Mouse (Mus musculus): ENCODE data around the gene Triobp. TPM values are rescaled to one million over a fixed set of nuclear protein-coding genes. Genes with fewer than 3 reads are reported as not detected.
A peak's percentile ranks its signal among the peaks of the same experiment; 100 is the strongest.

Gene Triobp
- polyA plus RNA-seq, 1 experiment, result 40.9 TPM

DNA sequence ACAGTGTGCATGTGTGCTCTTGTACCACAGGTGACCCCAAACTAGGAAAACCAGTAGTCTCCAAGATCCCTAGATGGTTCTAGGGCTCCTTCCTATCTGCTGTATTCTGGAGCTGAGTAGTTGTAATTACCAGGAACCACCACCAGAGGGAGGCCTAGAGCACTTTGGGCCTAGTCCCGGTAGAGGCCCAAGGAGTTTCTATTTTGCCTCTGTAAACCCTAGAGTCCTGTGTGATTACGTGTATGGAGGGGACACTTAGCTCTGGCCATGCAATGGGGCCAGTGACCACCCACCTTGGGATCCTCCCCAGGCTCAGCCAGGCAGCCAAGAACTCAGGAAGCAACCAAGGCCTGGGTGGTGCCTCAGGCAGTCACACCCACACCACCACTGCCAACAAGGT is 44.3 kb upstream of the Triobp start:
- WGBS, result 2% methylated on average over 2 of the region's 2 CpGs
- DNase-seq (ENCODE audit: low read depth in 1 of 2, low spot score in 2 of 2), result peak; percentile 66 to 79
- H3K27me3 ChIP-seq (ENCODE audit: control insufficient read depth, insufficient read depth, low read length), result no peaks in the 10 kb centered on the region
- peaks cover 33% of the 10 kb centered on the region for H3K36me3 ChIP-seq (ENCODE audit: control insufficient read depth, insufficient read depth, low read length)
- H3K4me1 ChIP-seq (ENCODE audit: control insufficient read depth, insufficient read depth, insufficient read length), result peaks cover 12% of the 10 kb centered on the region; the same call in 1 of the 2 replicates
- no peak overlapping the region for H3K4me3 ChIP-seq (ENCODE audit: extremely low read depth, insufficient read depth, insufficient read length)
- H3K27ac ChIP-seq (ENCODE audit: insufficient read depth, low read length), result no peak overlapping the region
- TF ChIP-seq CTCF (IDR thresholded peaks at IDR 0.05; ENCODE audit: extremely low read depth, insufficient read depth, insufficient read length, insufficient replicate concordance) (peak; percentile 66; the same call in 1 of the 2 replicates), POLR2A (IDR thresholded peaks at IDR 0.05; ENCODE audit: low read depth, low read length) (no peak)

DNA sequence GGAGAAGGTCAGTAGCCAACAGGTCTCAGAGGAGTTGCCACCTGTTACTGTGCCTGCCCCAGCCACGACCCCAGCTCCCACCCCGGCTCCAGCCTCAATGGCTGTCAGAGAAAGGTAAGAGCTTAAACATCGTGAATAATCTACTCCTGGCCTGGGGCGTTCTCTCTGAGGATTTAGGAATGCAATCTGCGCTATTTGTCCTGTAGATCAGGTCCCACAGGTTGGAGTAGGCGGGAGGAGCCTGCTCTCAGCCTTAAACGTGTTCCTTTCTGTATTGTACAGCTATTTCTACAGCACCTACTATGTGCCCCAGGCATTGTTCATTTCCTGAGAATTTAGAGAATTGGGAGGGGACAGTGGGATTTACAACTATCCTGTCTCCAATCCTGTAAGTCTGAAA is 39.1 kb upstream of the Triobp start:
- Histone ChIP-seq H3K4me1 (ENCODE audit: control insufficient read depth, insufficient read depth, insufficient read length) (peaks cover 3% of the 10 kb centered on the region; the same call in 1 of the 2 replicates), H3K36me3 (ENCODE audit: control insufficient read depth, insufficient read depth, low read length) (peaks cover 44% of the 10 kb centered on the region), H3K4me3 (ENCODE audit: extremely low read depth, insufficient read depth, insufficient read length) (no peak overlapping the region), H3K27me3 (ENCODE audit: control insufficient read depth, insufficient read depth, low read length) (no peaks in the 10 kb centered on the region), H3K27ac (ENCODE audit: insufficient read depth, low read length) (no peak overlapping the region)
- whole genome bisulfite sequencing, result 87% methylated on average over 7 of the region's 7 CpGs
- no peak for DNase-seq (ENCODE audit: low read depth in 1 of 2, low spot score in 2 of 2)
- no peak for TF ChIP-seq CTCF (IDR thresholded peaks at IDR 0.05; ENCODE audit: extremely low read depth, insufficient read depth, insufficient read length, insufficient replicate concordance)
- TF ChIP-seq POLR2A (IDR thresholded peaks at IDR 0.05; ENCODE audit: low read depth, low read length), result no peak

DNA sequence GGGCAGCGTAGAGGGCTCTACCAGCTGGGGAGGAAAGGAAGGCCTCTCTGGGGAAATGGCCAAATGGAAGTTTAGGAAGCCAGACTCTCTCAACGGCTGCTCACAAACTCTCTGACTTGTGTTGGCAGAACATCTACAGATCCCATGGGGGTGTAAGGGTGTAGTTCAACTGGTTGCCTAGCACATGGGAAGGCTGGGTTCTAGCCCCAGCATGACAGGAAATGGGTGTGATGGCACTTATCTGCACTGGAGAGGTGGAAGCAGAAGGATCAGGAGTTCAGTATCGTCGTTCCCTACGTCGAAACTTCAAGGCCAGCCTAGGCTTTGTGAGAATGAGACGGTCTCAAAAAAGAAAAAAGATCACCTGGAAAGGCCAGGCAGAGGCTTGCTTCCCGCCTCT is 38.5 kb upstream of the Triobp start:
- Histone ChIP-seq H3K36me3 (ENCODE audit: control insufficient read depth, insufficient read depth, low read length) (peaks cover 42% of the 10 kb centered on the region), H3K27ac (ENCODE audit: insufficient read depth, low read length) (no peak overlapping the region), H3K27me3 (ENCODE audit: control insufficient read depth, insufficient read depth, low read length) (no peaks in the 10 kb centered on the region), H3K4me1 (ENCODE audit: control insufficient read depth, insufficient read depth, insufficient read length) (peaks cover 2% of the 10 kb centered on the region), H3K4me3 (ENCODE audit: extremely low read depth, insufficient read depth, insufficient read length) (no peak overlapping the region)
- no peak for DNase-seq (ENCODE audit: low read depth in 1 of 2, low spot score in 2 of 2)
- 85% methylated on average over 8 of the region's 8 CpGs for WGBS
- TF ChIP-seq POLR2A (IDR thresholded peaks at IDR 0.05; ENCODE audit: low read depth, low read length) (no peak), CTCF (IDR thresholded peaks at IDR 0.05; ENCODE audit: extremely low read depth, insufficient read depth, insufficient read length, insufficient replicate concordance) (no peak)

DNA sequence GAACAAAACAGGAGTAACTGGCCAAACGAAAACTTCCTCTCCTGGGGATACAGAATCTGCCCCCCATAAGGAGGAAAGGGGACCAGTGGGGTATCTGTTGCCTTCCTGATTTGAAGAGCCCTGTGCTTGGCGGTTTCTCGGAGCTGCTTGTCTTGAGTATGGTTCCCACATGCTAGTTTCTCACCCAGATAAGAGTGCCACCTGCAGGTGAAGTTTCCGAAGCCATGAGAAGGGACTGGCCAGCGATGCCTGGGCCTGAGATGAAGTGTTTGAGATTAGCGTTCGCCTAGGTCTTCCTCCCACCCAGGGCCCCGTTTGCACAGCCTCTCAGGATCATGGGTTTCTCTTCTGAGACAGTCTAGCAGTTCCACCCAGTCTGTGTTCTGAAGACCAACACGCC is 35.5 kb upstream of the Triobp start:
- Histone ChIP-seq H3K4me3 (ENCODE audit: extremely low read depth, insufficient read depth, insufficient read length) (no peak overlapping the region), H3K27me3 (ENCODE audit: control insufficient read depth, insufficient read depth, low read length) (no peaks in the 10 kb centered on the region), H3K4me1 (ENCODE audit: control insufficient read depth, insufficient read depth, insufficient read length) (peaks cover 6% of the 10 kb centered on the region), H3K36me3 (ENCODE audit: control insufficient read depth, insufficient read depth, low read length) (peaks cover 18% of the 10 kb centered on the region), H3K27ac (ENCODE audit: insufficient read depth, low read length) (no peak overlapping the region)
- DNase-seq (ENCODE audit: low read depth in 1 of 2, low spot score in 2 of 2), result peak in 1 of 2 experiments; percentile 55
- TF ChIP-seq POLR2A (IDR thresholded peaks at IDR 0.05; ENCODE audit: low read depth, low read length) (no peak), CTCF (IDR thresholded peaks at IDR 0.05; ENCODE audit: extremely low read depth, insufficient read depth, insufficient read length, insufficient replicate concordance) (peak; percentile 42; the same call in 1 of the 2 replicates)
- WGBS, result 51% methylated on average over 9 of the region's 9 CpGs

DNA sequence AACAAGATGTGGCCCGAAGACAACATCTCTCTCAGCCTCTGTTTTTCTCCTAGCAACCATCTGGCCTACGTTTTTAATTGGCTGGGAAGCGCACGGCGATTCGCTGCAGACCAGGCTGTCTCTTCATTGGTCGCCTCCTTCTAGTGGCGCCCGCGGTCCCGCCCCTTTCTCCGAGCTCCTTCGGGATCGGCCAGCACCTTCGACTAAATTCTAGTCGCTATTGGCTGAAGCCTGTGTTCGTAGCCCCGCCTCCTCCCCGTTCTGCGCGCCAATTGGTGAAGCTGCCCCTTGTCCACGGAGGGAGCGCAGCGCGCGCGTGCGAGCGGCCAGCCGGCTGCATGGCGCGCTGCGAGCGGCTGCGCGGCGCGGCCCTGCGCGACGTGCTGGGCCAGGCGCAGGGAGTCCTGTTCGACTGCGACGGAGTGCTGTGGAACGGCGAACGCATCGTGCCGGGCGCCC is 33.9 kb upstream of the Triobp start, which contains the start of gene Pdxp:
TSS of gene Pdxp (plus strand) at position 288 of the 459 bp plus-strand sequence.
- Histone ChIP-seq H3K4me1 (ENCODE audit: control insufficient read depth, insufficient read depth, insufficient read length) (peaks cover 6% of the 10 kb centered on the region), H3K27me3 (ENCODE audit: control insufficient read depth, insufficient read depth, low read length) (no peaks in the 10 kb centered on the region), H3K4me3 (ENCODE audit: extremely low read depth, insufficient read depth, insufficient read length) (peak within 1 kb of the TSS; percentile 63), H3K27ac (ENCODE audit: insufficient read depth, low read length) (peak within 1 kb of the TSS; percentile 50), H3K36me3 (ENCODE audit: control insufficient read depth, insufficient read depth, low read length) (peaks cover 12% of the 10 kb centered on the region)
- TF ChIP-seq POLR2A (IDR thresholded peaks at IDR 0.05; ENCODE audit: low read depth, low read length) (peak; percentile 41), CTCF (IDR thresholded peaks at IDR 0.05; ENCODE audit: extremely low read depth, insufficient read depth, insufficient read length, insufficient replicate concordance) (no peak)
- peak; percentile 95 to 96 for DNase-seq (ENCODE audit: low read depth in 1 of 2, low spot score in 2 of 2)
- WGBS, result under 1% methylated on average over 51 of the region's 51 CpGs

DNA sequence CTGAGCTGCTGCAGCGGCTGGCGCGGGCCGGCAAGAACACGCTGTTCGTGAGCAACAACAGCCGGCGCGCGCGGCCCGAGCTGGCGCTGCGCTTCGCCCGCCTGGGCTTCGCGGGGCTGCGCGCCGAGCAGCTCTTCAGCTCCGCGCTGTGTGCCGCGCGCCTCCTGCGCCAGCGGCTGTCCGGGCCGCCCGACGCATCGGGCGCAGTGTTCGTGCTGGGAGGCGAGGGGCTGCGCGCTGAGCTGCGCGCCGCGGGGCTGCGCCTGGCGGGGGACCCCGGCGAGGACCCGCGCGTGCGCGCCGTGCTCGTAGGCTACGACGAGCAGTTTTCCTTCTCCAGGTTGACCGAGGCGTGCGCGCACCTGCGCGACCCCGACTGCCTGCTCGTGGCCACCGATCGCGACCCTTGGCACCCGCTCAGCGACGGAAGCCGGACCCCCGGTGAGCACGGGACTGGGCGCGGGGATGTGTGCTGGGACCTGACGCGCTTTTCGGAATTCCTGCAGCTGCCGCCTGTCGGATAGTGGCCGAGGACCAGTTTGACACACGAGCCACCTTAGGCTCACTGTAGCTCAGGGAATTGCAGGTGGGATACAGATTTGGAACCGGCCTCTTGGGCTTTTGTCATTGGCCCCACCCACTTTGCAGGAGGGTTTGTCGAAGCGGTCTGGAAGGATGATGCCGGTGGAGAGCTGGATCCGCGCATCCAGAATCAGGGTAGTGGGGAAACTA is 33.3 kb upstream of the Triobp start:
- peak overlapping the region; percentile 50 for H3K27ac ChIP-seq (ENCODE audit: insufficient read depth, low read length)
- 2% methylated on average over 87 of the region's 87 CpGs for WGBS
- peaks cover 8% of the 10 kb centered on the region for H3K36me3 ChIP-seq (ENCODE audit: control insufficient read depth, insufficient read depth, low read length)
- TF ChIP-seq POLR2A (IDR thresholded peaks at IDR 0.05; ENCODE audit: low read depth, low read length) (no peak), CTCF (IDR thresholded peaks at IDR 0.05; ENCODE audit: extremely low read depth, insufficient read depth, insufficient read length, insufficient replicate concordance) (no peak)
- H3K4me1 ChIP-seq (ENCODE audit: control insufficient read depth, insufficient read depth, insufficient read length), result peaks cover 6% of the 10 kb centered on the region
- H3K4me3 ChIP-seq (ENCODE audit: extremely low read depth, insufficient read depth, insufficient read length), result peak overlapping the region; percentile 63
- H3K27me3 ChIP-seq (ENCODE audit: control insufficient read depth, insufficient read depth, low read length), result no peaks in the 10 kb centered on the region
- no peak for DNase-seq (ENCODE audit: low read depth in 1 of 2, low spot score in 2 of 2)

Measured in spleen, adult 2 months (tissue).